Mouse (Mus musculus) limb, embryonic 10.5 days (tissue): ENCODE measurements around the gene Aoah. TPM values are rescaled to one million over a fixed set of nuclear protein-coding genes. Genes with fewer than 3 reads are reported as not detected.

ENCODE experiments used
- DNase-seq: peaks from one replicate; pipeline ENCODE4 v3.0.0-alpha.2; 2017; ENCODE audit warnings: low spot score
- H3K27ac ChIP-seq: fragments of 300-500 bp; sonication (generic); 2 replicates; pipeline ENCODE4 v1.5.1; 2016; ENCODE audit warnings: mild to moderate bottlenecking
- H3K27me3 ChIP-seq: fragments of 300-500 bp; sonication (generic); 2 replicates; pipeline ENCODE4 v1.6.1; 2016; ENCODE audit warnings: low read depth, mild to moderate bottlenecking; ENCODE audit not compliant: poor library complexity, severe bottlenecking
- H3K36me3 ChIP-seq: fragments of 300-500 bp; sonication (generic); 2 replicates; pipeline ENCODE4 v1.6.1; 2016; ENCODE audit warnings: mild to moderate bottlenecking, moderate library complexity
- H3K4me1 ChIP-seq: fragments of 300-500 bp; sonication (generic); 2 replicates; pipeline ENCODE4 v1.6.1; 2016
- H3K4me3 ChIP-seq: fragments of 300-500 bp; sonication (generic); 2 replicates; pipeline ENCODE4 v1.5.1; 2016; ENCODE audit warnings: mild to moderate bottlenecking, moderate library complexity
- H3K9me3 ChIP-seq: fragments of 300-500 bp; sonication (generic); replicated peaks from 2 replicates; pipeline ENCODE4 v1.6.1; 2016; ENCODE audit warnings: mild to moderate bottlenecking
- WGBS: fragments of 180-500 bp; shearing (Covaris S2); methylation state at CpG from one replicate; pipeline ENCODE4 v1.1.7; 2016; 5-methylcytosine and 5-hydroxymethylcytosine counted together
- polyA plus RNA-seq: library from polyadenylated mRNA; unstranded; fragments of >200 nt; fragmentation: Nextera tagmentation; extraction: Ambion mirVana; gene quantifications from 2 replicates; pipeline ENCODE4 v1.2.1, GENCODE M21; 2016

Gene Aoah
- polyA plus RNA-seq, 1 experiment from 2014 or later = 0.51 TPM

- DNase-seq = no peak
- no peaks in the 10 kb centered on the region for H3K9me3 ChIP-seq
- no peaks in the 10 kb centered on the region for H3K4me1 ChIP-seq
- H3K36me3 ChIP-seq = no peaks in the 10 kb centered on the region
- no peak overlapping the region for H3K4me3 ChIP-seq
- H3K27me3 ChIP-seq = no peaks in the 10 kb centered on the region
- H3K27ac ChIP-seq = no peak overlapping the region
- WGBS = 69% methylated on average over 3 of the region's 3 CpGs
Observed at GRCm38 (mm10) chr13:21033176-21033575, 239.3 kb downstream of the Aoah start.

- no peaks in the 10 kb centered on the region for H3K9me3 ChIP-seq
- H3K27ac ChIP-seq = no peak overlapping the region
- no peak for DNase-seq
- 84% methylated on average over 3 of the region's 3 CpGs for WGBS
- no peaks in the 10 kb centered on the region for H3K4me1 ChIP-seq
- no peak overlapping the region for H3K4me3 ChIP-seq
- H3K36me3 ChIP-seq = no peaks in the 10 kb centered on the region
- no peaks in the 10 kb centered on the region for H3K27me3 ChIP-seq
Observed at GRCm38 (mm10) chr13:21035011-21035410, 241.1 kb downstream of the Aoah start.

GRCm38 (mm10) chr13:21035981-21036380 lies 242.1 kb downstream of the Aoah start:
- Histone ChIP-seq H3K4me1 (no peaks in the 10 kb centered on the region), H3K27ac (no peak overlapping the region), H3K27me3 (no peaks in the 10 kb centered on the region), H3K36me3 (no peaks in the 10 kb centered on the region), H3K4me3 (no peak overlapping the region), H3K9me3 (no peaks in the 10 kb centered on the region)
- no peak for DNase-seq

- no peak overlapping the region for H3K4me3 ChIP-seq
- WGBS = 90% methylated on average over 2 of the region's 2 CpGs
- DNase-seq = no peak
Observed at GRCm38 (mm10) chr13:21040589-21041199, 246.8 kb downstream of the Aoah start.

GRCm38 (mm10) chr13:21050118-21050517 lies 256.2 kb downstream of the Aoah start:
- no peak overlapping the region for H3K27ac ChIP-seq
- H3K4me3 ChIP-seq = no peak overlapping the region
- no peaks in the 10 kb centered on the region for H3K4me1 ChIP-seq
- no peak for DNase-seq
- WGBS = 59% methylated on average over 1 of the region's 1 CpGs
- H3K36me3 ChIP-seq = no peaks in the 10 kb centered on the region
- H3K9me3 ChIP-seq = no peaks in the 10 kb centered on the region
- H3K27me3 ChIP-seq = no peaks in the 10 kb centered on the region

More at GRCm38 (mm10) chr13:21040589-21041199, 246.8 kb downstream of the Aoah start:
- H3K4me1 ChIP-seq = peaks cover 8% of the 10 kb centered on the region
- no peaks in the 10 kb centered on the region for H3K9me3 ChIP-seq
- H3K27me3 ChIP-seq = peaks cover 4% of the 10 kb centered on the region; the same call in 1 of the 2 replicates
- no peaks in the 10 kb centered on the region for H3K36me3 ChIP-seq
- H3K27ac ChIP-seq = no peak overlapping the region

- no peak overlapping the region for H3K27ac ChIP-seq
- 83% methylated on average over 2 of the region's 2 CpGs for WGBS
- H3K4me3 ChIP-seq = no peak overlapping the region
- H3K4me1 ChIP-seq = no peaks in the 10 kb centered on the region
- no peaks in the 10 kb centered on the region for H3K27me3 ChIP-seq
- no peak for DNase-seq
- H3K9me3 ChIP-seq = no peaks in the 10 kb centered on the region
- no peaks in the 10 kb centered on the region for H3K36me3 ChIP-seq
Observed at GRCm38 (mm10) chr13:21066021-21066420, 272.1 kb downstream of the Aoah start.

- WGBS = 82% methylated on average over 3 of the region's 3 CpGs
- no peak for DNase-seq
Observed at GRCm38 (mm10) chr13:21074847-21075246, 280.9 kb downstream of the Aoah start, which contains the start of gene Olfr1370. Gene Olfr1370 (minus strand): TSS chr13:21074947.

GRCm38 (mm10) chr13:21082686-21083085 lies 288.8 kb downstream of the Aoah start:
- no peak overlapping the region for H3K4me3 ChIP-seq
- H3K27me3 ChIP-seq = no peaks in the 10 kb centered on the region
- no peaks in the 10 kb centered on the region for H3K4me1 ChIP-seq
- no peak overlapping the region for H3K27ac ChIP-seq
- DNase-seq = no peak
- 80% methylated on average over 2 of the region's 2 CpGs for WGBS
- H3K36me3 ChIP-seq = no peaks in the 10 kb centered on the region
- no peaks in the 10 kb centered on the region for H3K9me3 ChIP-seq

More at GRCm38 (mm10) chr13:21074847-21075246, 280.9 kb downstream of the Aoah start, which contains the start of gene Olfr1370:
- H3K9me3 ChIP-seq = no peaks in the 10 kb centered on the region
- H3K36me3 ChIP-seq = no peaks in the 10 kb centered on the region
- H3K27me3 ChIP-seq = no peaks in the 10 kb centered on the region
- H3K4me1 ChIP-seq = no peaks in the 10 kb centered on the region
- no peak within 1 kb of the TSS for H3K4me3 ChIP-seq
- H3K27ac ChIP-seq = no peak within 1 kb of the TSS
